Mouse (Mus musculus) thymus, adult 2 months (tissue): ENCODE data around the gene Clcn6.

Experiments
- CTCF ChIP-seq: fragments of 200-500 bp; IDR thresholded peaks from 2 replicates; pipeline ENCODE4 v1.5.1; 2012; ENCODE audit warnings: mild to moderate bottlenecking, control low read depth, low read length, moderate library complexity, borderline replicate concordance; ENCODE audit not compliant: control insufficient read depth, poor library complexity, insufficient read depth; ENCODE audit errors: extremely low read depth
- POLR2A ChIP-seq: fragments of 200-500 bp; IDR thresholded peaks from 2 replicates; pipeline ENCODE4 v1.6.1; 2012; ENCODE audit warnings: mild to moderate bottlenecking, low read length, control low read depth, moderate library complexity; ENCODE audit not compliant: control insufficient read depth, poor library complexity, insufficient read depth; ENCODE audit errors: extremely low read depth

- TF ChIP-seq POLR2A: no peak
- TF ChIP-seq CTCF: no peak
Observed at GRCm38 (mm10) chr4:148029297-148029696, 9.3 kb downstream of the Clcn6 start.
